Mouse (Mus musculus) MEL (cell line): ENCODE results near the gene Kalrn. TPM values are rescaled to one million over a fixed set of nuclear protein-coding genes. Genes with fewer than 3 reads are reported as not detected.
A peak's percentile ranks its signal among the peaks of the same experiment; 100 is the strongest.

Source experiments
- DNase-seq: peaks from one replicate; pipeline ENCODE4 v3.0.0; 2011; ENCODE audit warnings: low read depth, low spot score
- H3K27ac ChIP-seq: 2 replicates; pipeline ENCODE4 v1.5.1; 2012; ENCODE audit warnings: low read depth, mild to moderate bottlenecking, control low read depth, low read length, moderate library complexity; ENCODE audit not compliant: control insufficient read depth
- H3K27me3 ChIP-seq, 2 experiments: fragments of 150-350 bp in 1 of 2; sonication (generic) in 1 of 2; 2 replicates each; pipeline ENCODE4 v1.6.1; 2012; ENCODE audit warnings: low read length in 2 of 2, mild to moderate bottlenecking in 2 of 2, improper control_type of control experiment in 1 of 2, moderate library complexity in 1 of 2; ENCODE audit not compliant: insufficient read depth in 2 of 2, control insufficient read depth in 1 of 2
- H3K36me3 ChIP-seq, 2 experiments: 2 replicates each; pipeline ENCODE4 v1.6.1; 2012 to 2014; ENCODE audit warnings: low read length in 2 of 2, improper control_type of control experiment in 1 of 2, inconsistent platforms in 1 of 2, mild to moderate bottlenecking in 1 of 2; ENCODE audit not compliant: insufficient read depth in 2 of 2, control insufficient read depth in 1 of 2
- H3K4me1 ChIP-seq, 2 experiments: fragments of 150-350 bp in 1 of 2; sonication (generic) in 1 of 2; 2 replicates each; pipeline ENCODE4 v1.6.1; 2012; ENCODE audit warnings: low read length in 2 of 2, improper control_type of control experiment in 1 of 2, mild to moderate bottlenecking in 1 of 2; ENCODE audit not compliant: insufficient read depth in 2 of 2, control insufficient read depth in 1 of 2
- H3K4me3 ChIP-seq, 2 experiments: fragments of 150-350 bp in 1 of 2; sonication (generic) in 1 of 2; 2 replicates each; pipeline ENCODE4 v1.5.1; 2012; ENCODE audit warnings: low read depth in 2 of 2, low read length in 2 of 2, mild to moderate bottlenecking in 2 of 2, moderate library complexity in 2 of 2, control low read depth in 1 of 2, improper control_type of control experiment in 1 of 2; ENCODE audit not compliant: control insufficient read depth in 1 of 2, insufficient read depth in 1 of 2
- H3K79me2 ChIP-seq: 2 replicates; pipeline ENCODE4 v1.6.1; 2012; ENCODE audit warnings: mild to moderate bottlenecking, low read length, moderate library complexity; ENCODE audit not compliant: control insufficient read depth, poor library complexity, insufficient read depth
- H3K9ac ChIP-seq: 2 replicates; pipeline ENCODE4 v1.6.1; 2012; ENCODE audit warnings: low read depth, mild to moderate bottlenecking, control low read depth, low read length, moderate library complexity; ENCODE audit not compliant: control insufficient read depth, poor library complexity, severe bottlenecking
- H3K9me3 ChIP-seq: fragments of 150-350 bp; sonication (generic); replicated peaks from 2 replicates; pipeline ENCODE4 v1.6.1; 2012; ENCODE audit warnings: mild to moderate bottlenecking, low read length, improper control_type of control experiment, moderate library complexity; ENCODE audit not compliant: insufficient read depth
- BHLHE40 ChIP-seq: IDR thresholded peaks from 2 replicates; pipeline ENCODE4 v1.6.1; 2012; ENCODE audit warnings: low read depth, mild to moderate bottlenecking, inconsistent platforms, low read length, improper control_type of control experiment, borderline replicate concordance
- CHD1 ChIP-seq: IDR thresholded peaks from 2 replicates; pipeline ENCODE4 v1.6.1; 2012; ENCODE audit warnings: low read depth, mild to moderate bottlenecking, inconsistent platforms, low read length, improper control_type of control experiment
- CHD2 ChIP-seq: IDR thresholded peaks from 2 replicates; pipeline ENCODE4 v1.6.1; 2011; ENCODE audit warnings: low read length, improper control_type of control experiment
- CTCF ChIP-seq, 3 experiments: IDR thresholded peaks in 2 of 3; conservative IDR thresholded peaks in 1 of 3; 2 replicates each; pipeline ENCODE4 v1.5.1; 2011 to 2012; ENCODE audit warnings: low read length in 3 of 3, low read depth in 2 of 3, mild to moderate bottlenecking in 2 of 3, improper control_type of control experiment in 1 of 3, inconsistent platforms in 1 of 3, mixed read lengths in 1 of 3, moderate library complexity in 1 of 3; ENCODE audit not compliant: control insufficient read depth in 1 of 3, insufficient read depth in 1 of 3, poor library complexity in 1 of 3, severe bottlenecking in 1 of 3
- E2F4 ChIP-seq: IDR thresholded peaks from 2 replicates; pipeline ENCODE4 v1.6.1; 2011; ENCODE audit warnings: low read depth, low read length, improper control_type of control experiment, borderline replicate concordance
- ELF1 ChIP-seq: IDR thresholded peaks from 2 replicates; pipeline ENCODE4 v1.6.1; 2014; ENCODE audit warnings: low read depth, mild to moderate bottlenecking, inconsistent platforms, low read length, improper control_type of control experiment, moderate library complexity
- GABPA ChIP-seq: IDR thresholded peaks from 2 replicates; pipeline ENCODE4 v1.6.1; 2012; ENCODE audit warnings: low read depth, mild to moderate bottlenecking, inconsistent platforms, low read length, improper control_type of control experiment, moderate library complexity
- GATA1 ChIP-seq: IDR thresholded peaks from 2 replicates; pipeline ENCODE4 v1.6.1; 2011; ENCODE audit warnings: low read depth, low read length, improper control_type of control experiment
- HCFC1 ChIP-seq: IDR thresholded peaks from 2 replicates; pipeline ENCODE4 v1.6.1; 2012; ENCODE audit warnings: low read depth, mild to moderate bottlenecking, inconsistent platforms, low read length, improper control_type of control experiment, moderate library complexity
- KAT2A ChIP-seq: conservative IDR thresholded peaks from 2 replicates; pipeline ENCODE4 v1.6.1; 2012; ENCODE audit warnings: low read depth, low read length, improper control_type of control experiment, inconsistent platforms
- MAFK ChIP-seq: IDR thresholded peaks from 2 replicates; pipeline ENCODE4 v1.6.1; 2011; ENCODE audit warnings: low read depth, mild to moderate bottlenecking, low read length, improper control_type of control experiment, borderline replicate concordance
- MAX ChIP-seq: IDR thresholded peaks from 2 replicates; pipeline ENCODE4 v1.6.1; 2011; ENCODE audit warnings: low read length, improper control_type of control experiment
- MAZ ChIP-seq: IDR thresholded peaks from 2 replicates; pipeline ENCODE4 v1.6.1; 2012; ENCODE audit warnings: low read depth, mild to moderate bottlenecking, inconsistent platforms, low read length, improper control_type of control experiment
- MXI1 ChIP-seq: IDR thresholded peaks from 2 replicates; pipeline ENCODE4 v1.6.1; 2011; ENCODE audit warnings: mild to moderate bottlenecking, low read depth, low read length, improper control_type of control experiment
- MYC ChIP-seq: IDR thresholded peaks from 2 replicates; pipeline ENCODE4 v1.6.1; 2011; ENCODE audit warnings: low read depth, mild to moderate bottlenecking, low read length, improper control_type of control experiment, moderate library complexity
- NELFE ChIP-seq: IDR thresholded peaks from 2 replicates; pipeline ENCODE4 v1.6.1; 2011; ENCODE audit warnings: low read depth, low read length, improper control_type of control experiment
- NRF1 ChIP-seq: IDR thresholded peaks from 2 replicates; pipeline ENCODE4 v1.6.1; 2014; ENCODE audit warnings: low read depth, mild to moderate bottlenecking, inconsistent platforms, low read length, improper control_type of control experiment, moderate library complexity; ENCODE audit not compliant: poor library complexity, insufficient read depth, severe bottlenecking
- POLR2A ChIP-seq, 2 experiments: IDR thresholded peaks; 2 replicates each; pipeline ENCODE4 v1.6.1; 2011 to 2012; ENCODE audit warnings: low read length in 2 of 2, mild to moderate bottlenecking in 2 of 2, control low read depth in 1 of 2, improper control_type of control experiment in 1 of 2, low read depth in 1 of 2, moderate library complexity in 1 of 2; ENCODE audit not compliant: control insufficient read depth in 1 of 2, insufficient read depth in 1 of 2, poor library complexity in 1 of 2
- POLR2AphosphoS2 ChIP-seq: IDR thresholded peaks from 2 replicates; pipeline ENCODE4 v1.6.1; 2011; ENCODE audit warnings: low read length, improper control_type of control experiment
- POLR2AphosphoS5 ChIP-seq: IDR thresholded peaks from 2 replicates; pipeline ENCODE4 v1.6.1; 2012; ENCODE audit warnings: low read depth, borderline replicate concordance, mild to moderate bottlenecking, inconsistent platforms, low read length, moderate library complexity, mixed read lengths
- RAD21 ChIP-seq: IDR thresholded peaks from 2 replicates; pipeline ENCODE4 v1.6.1; 2011; ENCODE audit warnings: mild to moderate bottlenecking, low read depth, low read length, improper control_type of control experiment
- SIN3A ChIP-seq: IDR thresholded peaks from 2 replicates; pipeline ENCODE4 v1.6.1; 2012; ENCODE audit warnings: low read length, improper control_type of control experiment, inconsistent platforms
- SMC3 ChIP-seq: IDR thresholded peaks from 2 replicates; pipeline ENCODE4 v1.6.1; 2011; ENCODE audit warnings: low read depth, low read length, improper control_type of control experiment
- TAL1 ChIP-seq: IDR thresholded peaks from 2 replicates; pipeline ENCODE4 v1.6.1; 2012; ENCODE audit warnings: mild to moderate bottlenecking, inconsistent platforms, low read length, moderate library complexity, mixed read lengths
- USF1 ChIP-seq: IDR thresholded peaks from 2 replicates; pipeline ENCODE4 v1.6.1; 2014; ENCODE audit warnings: low read depth, mild to moderate bottlenecking, inconsistent platforms, low read length, improper control_type of control experiment, moderate library complexity
- USF2 ChIP-seq, 2 experiments: IDR thresholded peaks; 2 replicates each; pipeline ENCODE4 v1.6.1; 2011 to 2012; ENCODE audit warnings: improper control_type of control experiment in 2 of 2, low read length in 2 of 2, borderline replicate concordance in 1 of 2, inconsistent platforms in 1 of 2, low read depth in 1 of 2, mild to moderate bottlenecking in 1 of 2; ENCODE audit not compliant: insufficient read depth in 1 of 2
- ZC3H11A ChIP-seq: IDR thresholded peaks from 2 replicates; pipeline ENCODE4 v1.6.1; 2012; ENCODE audit warnings: low read depth, mild to moderate bottlenecking, inconsistent platforms, low read length, improper control_type of control experiment
- ZKSCAN1 ChIP-seq: IDR thresholded peaks from 2 replicates; pipeline ENCODE4 v1.6.1; 2012; ENCODE audit warnings: low read depth, mild to moderate bottlenecking, inconsistent platforms, low read length, improper control_type of control experiment, moderate library complexity
- ZMIZ1 ChIP-seq: IDR thresholded peaks from 2 replicates; pipeline ENCODE4 v1.6.1; 2012; ENCODE audit warnings: low read depth, mild to moderate bottlenecking, inconsistent platforms, low read length, improper control_type of control experiment, moderate library complexity
- polyA plus RNA-seq, 2 experiments: library from polyadenylated mRNA; stranded (reverse) in 1 of 2; unstranded in 1 of 2; fragments of >175 nt in 1 of 2; fragments of >200 nt in 1 of 2; gene quantifications; 2 replicates each; pipeline versions ENCODE4 v1.2.1 to v1.2.4; 2012; ENCODE audit warnings: low replicate concordance in 2 of 2, low read depth in 1 of 2; ENCODE audit not compliant: insufficient read length in 2 of 2, insufficient read depth in 1 of 2, missing spikeins in 1 of 2
- total RNA-seq: library from RNA; depleted of rRNA; stranded (reverse); fragments of 300-350 nt; gene quantifications from 2 replicates; pipeline ENCODE4 v1.2.3, GENCODE M21; 2012

Gene Kalrn
- total and polyA plus RNA-seq, 3 experiments = 10.4 to 11.8 TPM; not detected in 1

DNA sequence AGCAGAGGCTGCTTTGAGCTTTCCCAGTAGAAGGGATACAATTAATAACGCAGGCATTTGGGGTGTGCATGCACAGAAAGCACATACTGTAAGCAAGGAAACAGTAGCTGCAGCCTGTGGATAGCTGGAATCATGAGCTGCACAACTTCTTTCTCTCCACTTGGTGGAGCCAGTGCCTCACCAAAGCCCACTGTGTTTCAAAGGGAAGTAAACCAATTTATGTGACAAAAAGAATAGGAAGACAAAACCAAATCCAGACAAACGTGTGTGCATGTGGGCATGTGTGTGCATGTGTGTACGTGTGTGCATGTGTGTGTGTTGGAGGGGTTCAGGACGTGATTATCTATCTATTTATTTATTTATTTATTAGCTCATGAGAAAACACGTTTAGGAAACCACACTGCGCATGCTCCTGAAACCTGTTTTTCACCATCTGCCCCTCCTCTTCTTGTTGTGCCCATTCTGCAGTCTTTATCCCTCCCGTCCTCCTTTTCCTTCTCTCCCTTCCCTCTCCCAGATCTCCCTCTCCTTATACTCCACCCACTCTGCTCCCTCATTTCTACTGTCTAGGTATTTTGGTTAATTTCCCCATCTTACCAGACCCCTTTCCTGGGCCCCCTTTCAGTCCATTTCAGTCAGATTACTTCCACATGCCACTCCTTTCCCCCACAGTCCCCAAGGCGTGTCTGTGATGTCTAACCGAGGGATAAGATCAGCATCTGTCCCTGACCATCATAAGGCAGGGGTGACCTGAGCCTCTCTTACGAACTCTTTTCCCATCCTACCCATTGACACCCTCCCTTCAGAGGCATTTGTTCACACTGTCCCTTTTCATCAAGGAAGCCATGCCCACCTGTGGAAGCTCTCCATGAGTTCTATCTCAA, 380.1 kb downstream of the Kalrn start:
- no peak overlapping the region for H3K9ac ChIP-seq
- H3K27me3 ChIP-seq = peaks cover 3 to 4% of the 10 kb centered on the region in 2 experiments; a peak in 3 of 4 replicates
- DNase-seq = peak; percentile 59
- TF ChIP-seq MYC = no peak
- no peak for TF ChIP-seq MAX
- no peak for TF ChIP-seq MAFK
- TF ChIP-seq ZC3H11A = peak; percentile 48
- no peak for TF ChIP-seq POLR2AphosphoS5
- TF ChIP-seq SMC3 = peak; percentile 74
- no peak for TF ChIP-seq POLR2AphosphoS2
- no peak for TF ChIP-seq CHD1
- TF ChIP-seq GABPA = no peak
- no peak for TF ChIP-seq POLR2A (IDR thresholded peaks at IDR 0.05; ENCODE audit: control insufficient read depth in 1 of 2, insufficient read depth in 1 of 2, low read depth in 1 of 2, low read length in 2 of 2, poor library complexity in 1 of 2)
- TF ChIP-seq GATA1 = no peak
- no peak for TF ChIP-seq MXI1
- TF ChIP-seq RAD21 = peak; percentile 86
- no peak for TF ChIP-seq USF2 (IDR thresholded peaks at IDR 0.05; ENCODE audit: borderline replicate concordance in 1 of 2, insufficient read depth in 1 of 2, low read depth in 1 of 2, low read length in 2 of 2)
- no peak for TF ChIP-seq NRF1
- TF ChIP-seq HCFC1 = no peak
- TF ChIP-seq CHD2 = no peak
- peak; percentile 69 to 81 (median 70) for TF ChIP-seq CTCF (IDR thresholded peaks at IDR 0.05 in 2 of 3, conservative IDR thresholded peaks at IDR 0.05 in 1 of 3; ENCODE audit: control insufficient read depth in 1 of 3, insufficient read depth in 1 of 3, low read depth in 2 of 3, low read length in 3 of 3, poor library complexity in 1 of 3, severe bottlenecking in 1 of 3)
- no peak for TF ChIP-seq ELF1
- no peak for TF ChIP-seq ZKSCAN1
- H3K36me3 ChIP-seq = no peaks in the 10 kb centered on the region
- H3K9me3 ChIP-seq = no peaks in the 10 kb centered on the region
- H3K4me1 ChIP-seq = no peaks in the 10 kb centered on the region
- no peaks in the 10 kb centered on the region for H3K79me2 ChIP-seq
- H3K4me3 ChIP-seq = no peak overlapping the region
- H3K27ac ChIP-seq = no peak overlapping the region

DNA sequence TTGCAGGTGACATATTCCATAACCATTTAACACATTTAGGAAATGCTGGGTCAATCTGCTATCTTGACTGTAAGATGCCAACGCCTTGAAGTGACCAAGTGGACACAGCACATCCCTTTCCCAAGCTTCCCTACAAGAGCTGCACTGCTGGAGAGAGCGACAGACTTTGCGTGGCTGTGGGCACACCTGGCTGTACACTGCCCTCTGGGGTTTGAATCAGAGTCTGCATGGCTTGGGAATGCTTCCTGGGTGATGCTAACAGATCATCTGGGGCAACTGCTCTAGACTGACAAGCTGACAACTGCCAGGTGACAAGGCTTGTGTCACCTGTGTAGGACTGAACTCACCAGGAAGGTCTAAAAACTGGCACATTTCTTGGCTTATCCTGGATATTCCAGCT, 388.6 kb downstream of the Kalrn start:
- Histone ChIP-seq H3K27me3 (peaks cover 12% of the 10 kb centered on the region in 2 experiments), H3K9me3 (no peaks in the 10 kb centered on the region), H3K4me3 (no peak overlapping the region), H3K36me3 (no peaks in the 10 kb centered on the region), H3K79me2 (no peaks in the 10 kb centered on the region), H3K4me1 (no peaks in the 10 kb centered on the region), H3K9ac (no peak overlapping the region), H3K27ac (no peak overlapping the region)
- no peak for DNase-seq
- no peak for TF ChIP-seq NELFE
- TF ChIP-seq USF1 = no peak
- TF ChIP-seq POLR2AphosphoS5 = no peak
- TF ChIP-seq RAD21 = no peak
- no peak for TF ChIP-seq SIN3A
- no peak for TF ChIP-seq CTCF (IDR thresholded peaks at IDR 0.05 in 2 of 3, conservative IDR thresholded peaks at IDR 0.05 in 1 of 3; ENCODE audit: control insufficient read depth in 1 of 3, insufficient read depth in 1 of 3, low read depth in 2 of 3, low read length in 3 of 3, poor library complexity in 1 of 3, severe bottlenecking in 1 of 3)
- TF ChIP-seq USF2 (IDR thresholded peaks at IDR 0.05; ENCODE audit: borderline replicate concordance in 1 of 2, insufficient read depth in 1 of 2, low read depth in 1 of 2, low read length in 2 of 2) = no peak
- no peak for TF ChIP-seq MAZ
- no peak for TF ChIP-seq E2F4
- no peak for TF ChIP-seq SMC3
- TF ChIP-seq BHLHE40 = no peak
- TF ChIP-seq MAFK = no peak
- TF ChIP-seq POLR2A (IDR thresholded peaks at IDR 0.05; ENCODE audit: control insufficient read depth in 1 of 2, insufficient read depth in 1 of 2, low read depth in 1 of 2, low read length in 2 of 2, poor library complexity in 1 of 2) = no peak
- TF ChIP-seq TAL1 = no peak
- no peak for TF ChIP-seq KAT2A
- TF ChIP-seq ZMIZ1 = no peak
- no peak for TF ChIP-seq ELF1
